Mouse (Mus musculus) heart, adult 2 months (tissue): Measurements from ENCODE around the gene Itpr1.

Experiments
- CTCF ChIP-seq: fragments of 200-600 bp; IDR thresholded peaks from 2 replicates; pipeline ENCODE4 v1.8.1; 2022; ENCODE audit warnings: antibody characterized with exemption, mild to moderate bottlenecking, moderate library complexity
- POLR2A ChIP-seq: fragments of 200-500 bp; IDR thresholded peaks from 2 replicates; pipeline ENCODE4 v1.6.1; 2011; ENCODE audit warnings: mild to moderate bottlenecking, low read depth, low read length, control low read depth; ENCODE audit not compliant: insufficient read depth

- TF ChIP-seq CTCF, result no peak
- no peak for TF ChIP-seq POLR2A
Observed at GRCm38 (mm10) chr6:108599317-108599716, 386.4 kb downstream of the Itpr1 start.
